Mouse (Mus musculus) lung, postnatal 36 days (tissue): Measurements from ENCODE around the gene Tmem189.
"Not testable (repeated sequence)": the region's sequence is repeated elsewhere in the genome, so short reads cannot be mapped to it uniquely, and the experiment has no call there.

Source experiments
- DNase-seq: peaks from one replicate; pipeline ENCODE4 v3.0.0; 2022; ENCODE audit warnings: mixed read lengths

Tmem189 gene

GRCm38 (mm10) chr2:167646411-167646810 lies 43.2 kb downstream of the Tmem189 start:
- DNase-seq, result no peak

DNA sequence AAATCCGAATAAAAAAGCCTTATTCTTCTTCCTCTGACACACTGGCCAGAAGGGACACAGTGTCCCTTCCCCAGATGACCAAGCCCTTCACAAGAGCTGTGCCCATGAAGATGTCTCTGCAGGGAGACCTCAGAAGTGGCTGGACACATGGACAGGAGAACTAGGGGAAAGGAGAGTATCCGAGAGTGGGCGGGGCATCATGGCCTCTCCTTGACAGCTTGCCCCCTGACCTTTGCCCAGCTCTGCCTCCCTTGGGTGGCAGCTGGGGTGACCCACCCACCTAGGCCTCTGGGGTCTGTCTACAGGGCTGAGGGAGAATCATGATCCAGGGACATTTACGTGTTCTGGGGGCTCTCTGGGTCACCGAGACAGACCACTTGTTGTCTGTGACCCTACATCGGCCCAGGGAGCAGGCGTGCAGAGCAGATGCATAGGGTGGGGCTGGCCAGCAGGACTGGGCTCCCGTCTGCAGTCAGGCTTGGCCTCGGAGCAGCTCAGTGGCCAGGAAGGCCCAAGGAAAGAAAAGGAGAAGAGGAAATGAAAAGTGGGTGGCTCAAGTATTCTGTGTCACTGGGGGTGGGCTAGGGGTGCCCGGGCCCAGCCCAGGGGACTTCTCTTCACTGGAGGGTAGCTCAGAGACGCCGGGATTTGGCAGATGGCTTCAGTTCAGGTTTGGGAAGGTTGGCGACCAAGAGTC lies 46.1 kb downstream of the Tmem189 start:
- not testable (repeated sequence) for DNase-seq

DNA sequence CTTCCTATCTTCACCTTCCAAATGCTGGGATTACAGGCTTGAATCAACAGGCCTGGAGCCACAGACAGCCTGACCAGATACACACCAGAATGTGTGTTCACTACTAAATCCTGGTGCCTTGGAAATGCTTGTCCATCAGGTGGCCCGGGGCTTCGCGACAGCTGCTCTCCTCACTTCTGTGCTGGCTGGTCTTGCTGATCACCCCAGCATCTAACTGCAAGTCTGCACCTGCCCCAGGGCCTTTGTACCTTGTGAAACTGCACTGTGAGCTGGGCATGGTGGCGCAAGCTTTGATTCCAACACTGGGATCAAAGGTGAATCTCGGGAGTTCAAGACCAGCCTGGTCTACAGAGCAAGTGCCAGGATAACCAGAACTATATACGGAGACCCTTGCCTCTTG lies 47.5 kb downstream of the Tmem189 start:
- no peak for DNase-seq

GRCm38 (mm10) chr2:167641337-167641736 lies 48.3 kb downstream of the Tmem189 start:
- peak; percentile 76 for DNase-seq

GRCm38 (mm10) chr2:167640279-167640678 lies 49.3 kb downstream of the Tmem189 start:
- DNase-seq, result peak; percentile 61

- no peak for DNase-seq
Measured at GRCm38 (mm10) chr2:167634865-167635512, 54.6 kb downstream of the Tmem189 start.

DNA sequence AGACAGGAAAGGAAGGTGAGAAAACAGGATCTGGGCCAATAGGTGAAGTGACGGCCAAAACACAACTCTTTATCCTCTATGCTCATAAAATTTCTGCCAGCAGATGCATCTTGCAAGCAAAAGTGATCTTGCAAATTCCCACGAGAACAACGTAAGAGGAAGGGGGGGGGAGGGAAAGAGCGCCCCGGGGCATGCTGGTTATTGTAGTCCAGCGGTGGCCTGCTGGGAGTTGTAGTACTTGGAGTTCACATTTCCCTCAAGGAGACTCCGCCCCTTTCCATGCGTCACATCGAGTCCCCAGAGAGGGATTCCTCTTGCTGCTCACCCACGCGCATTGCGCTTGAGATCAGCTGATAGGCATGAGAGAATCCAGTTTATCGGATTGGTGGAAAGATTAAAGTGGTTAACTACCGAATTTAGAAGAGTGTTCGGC lies 55.3 kb downstream of the Tmem189 start:
- DNase-seq, result peak; percentile 99

- no peak for DNase-seq
Measured at GRCm38 (mm10) chr2:167633537-167633872, 56.1 kb downstream of the Tmem189 start.

GRCm38 (mm10) chr2:167632731-167633536 lies 56.7 kb downstream of the Tmem189 start:
- no peak for DNase-seq

- DNase-seq, result peak; percentile 97
Measured at GRCm38 (mm10) chr2:167631591-167632448, 57.8 kb downstream of the Tmem189 start, which contains the start of gene Ube2v1. Gene Ube2v1 (minus strand): TSS chr2:167632095.

DNA sequence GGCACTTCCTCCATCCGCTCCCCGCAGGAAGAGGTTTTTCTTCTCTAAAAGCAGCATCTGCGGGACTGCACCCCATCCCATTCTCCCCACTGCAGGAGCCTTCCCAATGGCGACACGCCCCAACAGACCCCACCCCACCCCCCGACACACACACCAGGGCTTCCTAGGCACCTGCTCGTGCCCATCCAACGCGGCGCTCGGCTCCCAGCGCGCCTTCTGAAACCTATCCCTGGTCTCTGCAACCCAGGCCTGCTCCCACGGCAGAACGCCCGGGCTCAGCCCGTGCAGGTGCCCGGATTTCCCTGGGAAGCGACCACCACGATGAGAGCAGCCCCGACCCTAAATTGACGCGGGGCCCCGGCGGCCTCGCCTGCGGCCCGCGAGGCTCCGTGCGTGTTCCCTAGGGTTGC lies 58.4 kb downstream of the Tmem189 start:
- no peak for DNase-seq

DNA sequence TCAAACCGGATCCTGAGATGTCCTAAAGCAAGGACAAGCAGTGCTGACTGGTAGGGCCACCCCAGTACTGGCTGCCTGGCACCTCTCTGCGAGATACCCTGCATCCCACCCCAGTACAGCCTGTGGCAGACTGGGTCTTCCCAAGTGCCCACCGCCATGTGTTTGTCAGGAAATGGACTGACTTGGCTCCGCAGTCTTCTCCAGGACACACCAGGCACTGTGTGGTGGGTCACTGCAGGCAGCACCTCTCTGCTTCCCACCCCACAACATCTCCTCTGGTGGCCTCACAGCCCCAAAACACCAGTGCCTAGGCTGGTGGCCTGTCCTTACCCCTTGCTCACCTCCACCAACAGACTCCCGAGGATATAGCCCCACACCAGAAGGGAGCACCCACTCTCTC lies 59.2 kb downstream of the Tmem189 start:
- no peak for DNase-seq

- DNase-seq, result no peak
Measured at GRCm38 (mm10) chr2:167629665-167630209, 59.9 kb downstream of the Tmem189 start.

DNA sequence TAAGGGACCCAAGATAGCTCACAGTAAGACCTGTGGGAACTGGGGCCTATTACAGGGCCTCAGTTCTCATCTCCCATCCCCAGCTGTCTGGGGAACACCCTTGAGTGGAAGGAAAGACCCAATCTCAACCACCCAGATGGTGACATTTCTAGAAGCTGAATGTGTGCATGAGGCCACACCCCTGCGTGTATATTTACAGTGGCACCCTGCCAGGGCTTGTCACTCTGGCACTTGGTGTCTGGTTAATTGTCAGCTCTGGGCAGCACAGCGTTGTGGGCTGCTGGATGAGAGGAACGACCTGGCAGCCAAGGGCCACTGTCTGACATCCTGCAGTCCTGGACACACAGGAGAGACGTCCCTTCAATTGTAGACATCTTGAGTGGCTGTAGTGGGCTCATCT lies 60.8 kb downstream of the Tmem189 start:
- DNase-seq, result peak; percentile 77

- DNase-seq, result no peak
Measured at GRCm38 (mm10) chr2:167627019-167627418, 62.6 kb downstream of the Tmem189 start.

DNA sequence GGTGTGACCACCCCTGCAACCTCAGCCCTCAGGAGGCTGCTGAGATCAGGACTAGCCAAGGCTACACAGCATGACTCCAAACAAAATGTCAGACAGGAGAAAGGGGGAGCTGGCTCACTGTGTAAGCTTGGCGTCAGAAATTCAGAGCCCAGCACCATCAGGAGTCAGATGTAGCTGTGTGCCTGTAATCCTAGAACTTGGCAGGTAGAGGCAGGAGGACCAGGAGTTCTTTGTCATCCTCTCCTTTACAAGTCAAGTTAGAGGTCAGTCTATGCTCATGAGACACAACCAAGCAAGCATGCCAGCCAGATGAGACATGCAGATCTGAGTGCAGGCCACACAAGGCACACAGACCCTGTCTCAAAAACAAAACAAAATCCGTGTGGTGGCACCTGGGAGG lies 64.0 kb downstream of the Tmem189 start:
- DNase-seq, result no peak

DNA sequence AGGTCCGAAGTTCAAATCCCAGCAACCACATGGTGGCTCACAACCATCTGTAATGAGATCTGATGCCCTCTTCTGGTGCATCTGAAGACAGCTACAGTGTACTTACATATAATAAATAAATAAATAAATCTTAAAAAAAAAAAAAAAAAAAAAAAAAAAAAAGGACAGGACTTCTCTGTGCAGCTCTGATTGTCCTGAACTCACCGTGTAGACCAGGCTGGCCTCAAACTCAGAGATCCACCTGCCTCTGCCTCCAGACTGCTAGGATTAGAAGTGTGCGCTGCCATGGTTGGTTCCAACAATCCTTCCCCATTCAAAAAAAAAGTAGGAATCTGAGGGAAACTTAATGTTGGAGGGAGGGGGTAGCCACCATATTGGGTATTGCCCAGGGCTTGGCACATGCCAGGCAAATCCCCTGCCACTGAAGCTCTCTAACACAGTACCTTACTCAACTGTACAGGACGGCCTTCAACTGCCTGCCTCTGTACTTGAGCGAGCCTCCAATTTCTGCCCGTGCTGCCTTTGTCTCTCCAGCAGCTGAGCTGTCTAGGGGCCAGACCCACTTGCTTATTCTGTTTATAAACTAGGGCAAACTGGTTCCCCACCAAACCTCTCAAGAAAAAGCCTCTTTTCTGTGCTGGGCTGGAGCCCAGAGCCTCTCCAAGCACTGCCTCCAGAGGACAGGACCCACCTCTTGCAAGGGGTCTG lies 65.1 kb downstream of the Tmem189 start:
- no peak for DNase-seq

GRCm38 (mm10) chr2:167622965-167623364 lies 66.7 kb downstream of the Tmem189 start:
- no peak for DNase-seq

GRCm38 (mm10) chr2:167622352-167622751 lies 67.3 kb downstream of the Tmem189 start:
- no peak for DNase-seq

DNA sequence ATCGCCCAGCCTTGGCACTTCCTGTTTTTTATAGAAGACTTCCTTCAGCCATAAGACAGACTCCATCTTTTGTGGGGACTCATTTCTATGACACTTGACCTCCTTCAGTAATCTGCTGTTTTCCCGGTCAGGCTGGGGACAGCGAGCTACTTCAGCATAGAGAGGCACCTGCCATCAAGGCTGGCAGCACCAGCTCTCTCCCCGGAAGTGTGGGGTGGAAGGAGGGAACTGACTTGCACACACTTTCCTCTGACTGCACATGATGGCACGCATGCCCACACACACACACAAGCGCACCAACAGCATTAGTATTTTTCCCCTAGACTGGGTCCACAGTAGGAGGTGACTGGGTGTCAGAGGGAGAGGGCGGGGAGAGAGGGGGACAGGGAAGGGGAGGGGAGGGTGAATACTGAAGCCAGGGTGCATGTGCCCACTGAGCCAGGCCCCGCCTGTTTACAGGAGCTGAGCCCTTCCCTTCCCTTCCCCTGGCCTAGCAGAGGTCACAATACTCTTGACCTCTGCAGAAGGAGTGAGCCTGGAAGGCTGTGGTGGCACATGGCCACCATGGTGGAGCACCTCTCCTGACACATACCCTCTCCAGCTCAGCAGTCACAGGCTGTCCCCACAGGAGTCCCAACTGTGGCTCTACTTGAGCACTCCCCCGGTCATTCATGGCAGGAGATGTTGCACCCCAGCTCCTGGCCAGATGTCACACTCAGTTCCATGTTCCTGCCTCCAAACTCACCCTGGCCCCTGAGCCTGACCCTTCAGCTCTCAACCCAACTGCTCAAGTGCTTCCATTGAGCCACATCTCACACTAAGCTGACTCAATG lies 68.2 kb downstream of the Tmem189 start:
- peak; percentile 58 for DNase-seq

DNA sequence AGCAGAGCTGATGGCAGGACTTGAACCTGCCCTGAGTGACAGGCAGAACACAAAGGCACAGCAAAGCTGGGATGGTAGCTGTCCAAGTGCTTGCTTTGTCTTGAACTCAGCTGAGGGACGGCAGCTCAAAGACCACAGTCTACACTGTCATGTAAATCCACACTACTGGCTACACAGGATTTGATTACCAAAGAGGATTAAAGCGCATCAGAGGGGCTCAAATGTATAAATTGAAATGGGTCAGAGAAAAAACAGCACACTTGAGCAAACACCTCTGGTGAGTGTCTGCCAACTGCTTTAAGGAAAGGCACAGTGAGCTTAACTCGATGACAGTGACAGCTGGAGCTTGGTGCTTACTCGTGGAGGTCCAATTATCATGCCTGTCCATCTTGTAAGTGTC lies 72.2 kb downstream of the Tmem189 start:
- DNase-seq, result no peak
